Mouse (Mus musculus): ENCODE data around the gene Ambra1.

DNA sequence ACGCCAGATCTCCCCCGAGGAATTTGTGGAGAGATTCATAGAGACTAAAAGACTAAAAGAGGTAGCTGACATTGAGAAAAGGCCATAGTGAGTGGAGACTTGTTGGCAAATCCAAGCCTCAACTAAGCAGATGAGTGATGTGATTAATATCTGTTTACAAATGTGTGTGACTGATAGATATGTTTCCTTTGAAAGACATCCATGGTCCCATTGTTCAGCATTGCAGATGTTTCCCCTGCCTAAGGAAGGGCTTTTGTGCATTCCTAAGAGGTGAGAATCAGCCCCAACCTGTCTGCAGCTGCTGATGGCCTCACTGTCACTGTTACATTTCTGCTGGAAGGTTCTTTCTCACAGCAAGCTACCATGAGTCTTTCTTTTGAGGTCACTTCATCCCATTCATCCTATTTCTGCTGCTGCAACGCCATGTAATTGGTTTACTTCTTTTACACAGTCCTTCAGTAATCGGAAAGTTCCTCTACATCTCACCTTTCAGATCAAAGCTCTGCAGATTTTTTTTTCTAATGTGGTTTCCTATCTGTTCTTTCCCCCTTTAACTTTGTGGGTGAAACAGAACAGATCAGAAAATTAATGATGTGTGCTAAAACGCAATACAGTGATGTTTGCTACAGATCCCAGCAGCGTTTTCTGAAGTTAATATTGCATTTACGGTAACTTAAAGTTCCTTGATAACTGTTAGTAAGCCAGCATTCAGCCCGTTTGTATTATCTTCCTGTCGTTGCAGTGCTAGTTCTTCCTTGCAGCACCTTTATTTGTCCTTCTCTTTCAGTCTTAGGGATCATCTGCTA lies 146.3 kb downstream of the Ambra1 start:
- TF ChIP-seq GATA1 (IDR thresholded peaks at IDR 0.05; ENCODE audit: borderline replicate concordance, low read length) (no peak), FLI1 (IDR thresholded peaks at IDR 0.05; ENCODE audit: low read length) (no peak)

Measured in megakaryocyte, embryonic 14.5 days (primary cell).